Mouse (Mus musculus) cerebellum, postnatal 14 days (tissue): Measurements from ENCODE around the gene Pacsin1.

Experiments used
- DNase-seq, 2 experiments: peaks; one replicate each; pipeline ENCODE4 v3.0.0; 2021; ENCODE audit warnings: mixed read lengths in 2 of 2

The Pacsin1 gene

GRCm38 (mm10) chr17:27636132-27637020, 18.9 kb upstream of the Pacsin1 start, which contains the start of gene Rps10:
TSS of gene Rps10 (minus strand) at chr17:27636669.
- peak; percentile 63 to 67 for DNase-seq

- peak; percentile 48 to 53 for DNase-seq
Measured at GRCm38 (mm10) chr17:27637333-27637732, 18.0 kb upstream of the Pacsin1 start.

- DNase-seq: peak; percentile 62 to 70
Measured at GRCm38 (mm10) chr17:27638921-27639332, 16.4 kb upstream of the Pacsin1 start.

DNA sequence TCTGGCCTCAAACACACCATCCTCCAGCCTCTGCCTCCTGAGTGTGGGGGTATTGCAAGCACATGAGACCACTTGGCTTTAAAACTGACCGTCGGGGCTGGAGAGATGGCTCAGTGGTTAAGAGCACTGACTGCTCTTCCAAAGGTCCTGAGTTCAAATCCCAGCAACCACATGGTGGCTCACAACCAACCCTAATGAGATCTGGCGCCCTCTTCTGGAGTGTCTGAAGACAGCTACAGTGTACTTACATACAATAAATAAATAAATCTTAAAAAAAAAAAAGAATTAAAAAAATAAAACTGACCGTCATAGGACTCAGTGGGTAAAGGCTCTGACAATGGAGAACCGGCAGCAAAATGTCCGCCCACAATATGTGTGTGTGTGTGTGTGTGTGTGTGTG, 15.5 kb upstream of the Pacsin1 start:
- peak in 1 of 2 experiments; percentile 31 for DNase-seq

GRCm38 (mm10) chr17:27642491-27643062, 12.7 kb upstream of the Pacsin1 start:
- DNase-seq: peak; percentile 96 to 98

DNA sequence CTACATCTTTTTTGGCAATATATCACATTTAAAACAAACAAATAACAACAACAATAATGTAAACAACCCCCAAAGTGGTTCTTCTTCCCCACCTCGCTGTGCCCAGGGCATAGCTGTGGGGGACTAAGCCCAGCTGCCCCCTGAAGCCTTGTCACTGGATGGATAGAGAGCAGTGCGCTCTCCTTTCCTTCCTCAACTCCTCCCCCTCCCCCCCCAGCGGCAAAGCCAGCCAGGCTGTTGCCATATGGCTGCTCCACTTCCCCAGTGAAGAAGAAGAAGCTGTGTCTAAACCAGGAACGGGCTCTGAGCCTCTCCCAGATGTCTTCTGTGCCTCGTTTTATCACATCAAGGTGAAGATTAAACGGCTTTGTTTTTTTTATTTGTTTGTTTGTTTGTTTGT, 12.2 kb upstream of the Pacsin1 start:
- DNase-seq: peak; percentile 75 to 87

GRCm38 (mm10) chr17:27643756-27644155, 11.6 kb upstream of the Pacsin1 start:
- DNase-seq: no peak

- peak; percentile 51 to 77 for DNase-seq
Measured at GRCm38 (mm10) chr17:27644572-27644971, 10.7 kb upstream of the Pacsin1 start.

DNA sequence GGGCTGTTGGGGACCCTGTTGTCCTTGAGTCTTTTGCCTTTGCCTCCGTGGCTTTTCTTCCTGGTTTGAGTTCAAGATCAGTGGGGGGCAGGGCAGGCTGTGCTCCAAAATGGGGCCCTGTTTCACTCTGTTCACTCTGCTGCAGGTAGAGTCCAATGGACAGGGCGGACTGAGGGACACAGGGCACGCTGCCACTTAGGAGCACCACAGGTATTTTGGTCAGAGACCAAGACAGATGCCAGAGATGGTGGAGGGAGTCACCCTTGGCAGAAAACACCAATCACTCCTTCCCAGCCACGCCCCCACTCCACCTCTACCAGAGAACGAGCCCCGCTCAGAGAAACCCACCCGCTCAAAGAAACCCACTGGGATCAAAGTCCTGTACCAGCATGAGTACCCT, 9.5 kb upstream of the Pacsin1 start:
- peak; percentile 59 to 69 for DNase-seq

DNA sequence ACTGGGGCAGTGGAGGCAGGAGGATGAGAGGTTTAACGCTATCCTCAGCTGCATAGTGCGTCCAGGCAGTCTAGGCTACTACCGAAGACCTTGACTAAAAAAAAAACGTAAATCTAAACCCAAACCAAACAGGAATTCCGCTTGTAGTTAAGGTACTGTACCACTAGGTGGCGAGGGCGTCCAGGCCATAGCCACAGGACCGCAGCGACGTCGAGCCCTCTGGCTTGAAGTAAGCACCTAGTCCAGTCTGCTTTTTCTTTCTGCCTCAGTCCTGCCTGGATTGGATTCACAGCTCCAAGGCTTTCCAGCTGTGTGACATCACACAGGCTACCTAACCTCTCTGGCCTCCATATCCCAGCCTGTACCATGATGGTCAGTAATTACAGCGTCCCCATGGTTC, 5.1 kb upstream of the Pacsin1 start:
- peak; percentile 76 to 77 for DNase-seq

- no peak for DNase-seq
Measured at GRCm38 (mm10) chr17:27650586-27650985, 4.7 kb upstream of the Pacsin1 start.

DNA sequence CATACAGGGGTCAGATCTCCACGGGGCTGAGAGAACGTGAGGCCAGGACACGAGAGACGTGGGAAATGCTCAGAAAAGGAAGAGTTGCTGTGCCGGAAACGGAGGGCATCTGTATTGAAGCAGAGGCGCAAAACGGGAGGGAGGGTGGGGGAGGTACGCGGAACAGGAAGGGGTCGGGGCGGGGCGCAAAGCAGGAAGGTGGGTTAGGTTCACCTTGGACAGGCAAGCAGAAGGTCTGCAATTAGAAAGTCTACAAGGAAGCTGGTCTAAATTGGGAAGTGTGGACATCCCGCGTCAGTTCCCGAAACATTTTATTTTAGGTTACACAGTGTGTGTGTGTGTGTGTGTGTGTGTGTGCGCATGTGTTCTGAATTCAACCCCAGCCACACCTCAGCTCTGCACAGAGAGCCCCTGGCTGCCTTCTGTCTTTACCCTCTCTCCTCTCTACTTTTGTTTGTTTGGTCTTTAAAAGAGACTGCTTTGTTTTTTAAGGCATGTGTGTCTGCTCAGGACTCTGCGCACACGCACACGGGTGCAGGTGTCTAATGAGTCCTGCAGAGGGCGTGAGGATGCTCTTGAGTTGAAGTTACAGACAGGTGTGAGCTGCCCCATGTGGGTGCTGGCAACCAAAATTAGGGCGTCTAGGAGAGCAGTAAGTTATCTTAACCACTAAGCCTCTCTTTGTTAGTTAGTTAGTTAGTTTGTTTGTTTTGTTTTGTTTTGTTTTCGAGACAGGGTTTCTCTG, 3.1 kb upstream of the Pacsin1 start:
- no peak for DNase-seq

DNA sequence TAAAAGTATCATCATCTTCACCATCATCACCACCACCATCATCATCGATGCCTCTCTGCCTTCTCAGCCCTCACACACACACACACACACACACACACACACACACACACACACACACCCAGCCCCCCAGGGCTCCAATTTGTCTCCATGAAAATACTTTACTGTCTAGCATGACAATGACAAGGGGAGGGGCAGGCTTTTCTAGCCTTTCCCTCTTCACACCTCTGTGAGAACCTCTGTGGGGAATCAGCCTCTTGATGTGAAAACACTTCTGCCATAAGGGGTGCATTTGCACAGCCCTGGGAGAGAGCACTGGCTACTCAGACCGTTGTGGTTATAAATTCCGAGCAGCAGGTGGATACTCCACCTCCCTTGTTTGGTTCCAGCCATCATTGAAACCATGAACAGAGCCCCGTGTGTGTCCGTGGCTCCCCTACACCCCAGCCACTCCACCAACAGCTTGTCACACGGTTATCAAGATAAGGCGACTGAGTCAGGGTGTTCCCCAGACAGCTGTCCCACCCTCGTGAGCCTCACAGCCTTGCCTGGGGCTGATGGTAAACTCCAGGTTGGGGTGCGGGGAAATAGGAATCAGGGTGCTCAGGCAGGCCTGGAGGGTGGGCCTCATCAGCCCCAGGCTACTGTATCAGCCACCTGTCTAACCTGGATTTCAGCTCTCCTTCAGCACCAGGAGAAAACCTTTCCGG, 1.9 kb upstream of the Pacsin1 start:
- no peak for DNase-seq

DNA sequence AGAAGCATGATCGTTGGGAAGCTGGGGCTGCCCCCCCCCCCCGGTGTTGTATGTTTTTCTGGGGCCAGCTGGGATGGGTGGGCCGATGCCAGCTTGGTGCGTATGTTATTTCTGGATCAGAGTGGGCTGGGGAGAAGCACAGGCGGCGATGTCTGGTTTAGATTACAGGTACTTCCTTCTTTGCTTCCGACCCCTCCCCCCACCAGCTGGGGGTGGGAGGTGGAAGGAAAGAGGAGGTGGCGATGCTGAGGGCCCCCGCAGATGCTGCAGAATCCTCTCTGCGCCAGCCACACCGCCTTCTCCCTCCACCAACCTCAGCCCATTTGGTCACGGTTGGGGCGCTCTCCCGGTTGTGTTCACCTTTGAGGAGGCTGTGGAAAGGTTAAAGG, 696 bp downstream of the Pacsin1 start:
- DNase-seq: peak; percentile 81 to 85

DNA sequence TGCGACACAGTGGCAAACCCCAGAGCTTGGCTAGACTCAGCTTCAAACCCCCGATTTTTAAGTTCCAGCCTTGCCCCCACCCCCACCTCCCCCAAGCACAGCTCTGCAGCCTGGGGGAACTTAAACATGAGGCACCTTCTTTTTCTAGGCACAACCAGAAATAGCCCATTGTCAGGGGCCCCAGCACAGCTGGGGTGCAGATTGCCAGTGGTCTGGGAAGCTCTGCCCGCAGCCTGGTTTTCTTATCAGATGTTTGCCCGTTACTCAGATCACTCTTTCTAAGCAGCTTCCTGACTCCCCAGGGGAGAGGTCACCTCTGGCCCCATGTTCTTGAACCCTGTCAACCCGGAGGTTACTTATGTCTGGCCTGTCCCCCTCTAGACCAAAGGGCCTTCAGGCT, 1.1 kb downstream of the Pacsin1 start:
- peak; percentile 20 to 44 for DNase-seq

DNA sequence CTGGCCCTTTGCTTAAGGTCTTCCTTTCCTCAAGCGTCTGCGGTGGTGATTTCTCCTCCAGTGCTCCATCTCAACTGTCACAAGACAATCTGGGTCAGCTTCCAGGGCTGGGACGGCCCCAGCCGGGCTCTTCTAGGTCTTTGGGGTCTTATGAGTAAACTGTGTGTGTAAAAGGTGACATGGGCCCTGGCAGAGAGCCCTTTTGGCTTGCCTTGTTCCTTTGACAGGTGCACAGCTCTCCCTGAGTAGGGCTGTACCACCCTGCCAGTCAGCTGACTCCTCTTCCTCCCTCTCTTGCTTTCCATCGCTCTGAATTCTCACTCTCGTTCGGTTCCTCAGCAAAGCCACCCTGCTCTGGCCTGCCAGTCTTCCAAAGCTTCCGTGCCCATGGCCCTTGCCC, 1.8 kb downstream of the Pacsin1 start:
- DNase-seq: peak; percentile 91 to 92

- no peak for DNase-seq
Measured at GRCm38 (mm10) chr17:27658767-27659166, 3.5 kb downstream of the Pacsin1 start.

DNA sequence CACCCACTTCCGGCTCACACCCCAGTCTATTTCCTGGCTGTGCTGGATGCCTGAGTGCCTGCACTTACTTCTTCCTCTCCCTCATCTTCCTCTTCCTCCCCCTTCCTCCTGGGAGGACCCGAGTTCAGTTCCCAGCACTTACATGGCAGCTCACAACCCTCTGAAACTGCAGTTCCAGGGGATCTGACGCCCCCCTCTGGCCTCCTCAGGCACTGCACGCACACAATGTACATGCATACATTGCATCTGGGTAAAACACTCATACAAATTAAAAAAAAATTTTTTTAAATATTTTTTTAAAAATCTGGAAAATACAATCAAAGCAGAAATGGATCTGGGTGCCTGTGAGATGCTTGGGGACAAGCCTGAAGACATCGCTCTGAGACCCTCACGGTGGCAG, 16.4 kb downstream of the Pacsin1 start:
- no peak for DNase-seq

GRCm38 (mm10) chr17:27673945-27674344, 18.6 kb downstream of the Pacsin1 start:
- DNase-seq: no peak

- peak; percentile 41 to 61 for DNase-seq
Measured at GRCm38 (mm10) chr17:27675453-27675852, 20.1 kb downstream of the Pacsin1 start.

- no peak for DNase-seq
Measured at GRCm38 (mm10) chr17:27676270-27676669, 21.0 kb downstream of the Pacsin1 start.

- no peak for DNase-seq
Measured at GRCm38 (mm10) chr17:27677756-27678155, 22.4 kb downstream of the Pacsin1 start.
